Mouse (Mus musculus) CD4-positive helper T cell, adult 2 months (primary cell): ENCODE measurements around the gene Cacng4.
A peak's percentile ranks its signal among the peaks of the same experiment; 100 is the strongest.

Experiments used
- DNase-seq: peaks from one replicate; pipeline ENCODE4 v3.0.0-alpha.2; 2012; ENCODE audit warnings: low read depth, missing footprints, low spot score

Gene Cacng4

DNA sequence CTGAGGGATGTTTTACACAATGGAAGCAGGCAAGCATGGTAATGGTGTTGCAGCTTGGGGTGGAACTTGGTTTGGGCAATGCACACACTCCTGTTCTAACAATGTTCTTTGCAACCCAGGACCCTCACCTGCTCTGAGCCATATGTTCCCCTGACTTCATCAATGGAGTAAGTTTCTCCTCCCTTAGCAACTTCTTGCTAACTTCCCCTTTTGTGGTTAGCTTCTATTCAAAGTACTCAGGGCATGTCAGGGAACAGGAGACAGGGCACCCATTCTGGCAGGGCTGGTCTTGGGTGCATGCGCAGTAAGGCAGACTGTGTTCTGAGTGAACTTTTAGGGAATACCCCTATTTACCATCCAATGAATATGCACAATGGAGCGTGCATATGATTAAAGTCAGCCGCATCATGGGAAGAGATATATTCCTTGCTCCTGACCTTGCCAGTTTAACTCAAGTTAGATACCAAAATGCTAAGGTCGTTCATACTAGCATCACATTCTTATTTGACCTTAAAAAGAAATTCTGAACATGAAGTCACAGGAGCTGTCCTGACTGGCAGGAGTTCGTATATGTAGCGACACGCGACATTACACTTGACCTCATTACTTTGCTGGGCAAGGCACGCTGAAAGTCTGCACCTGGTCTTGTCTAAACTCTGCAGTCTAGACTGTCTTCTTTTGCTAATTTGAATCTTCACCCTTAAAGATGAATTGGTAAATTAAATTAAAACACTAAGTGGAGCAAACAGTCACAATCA lies 73.9 kb downstream of the Cacng4 start:
- no peak for DNase-seq

DNA sequence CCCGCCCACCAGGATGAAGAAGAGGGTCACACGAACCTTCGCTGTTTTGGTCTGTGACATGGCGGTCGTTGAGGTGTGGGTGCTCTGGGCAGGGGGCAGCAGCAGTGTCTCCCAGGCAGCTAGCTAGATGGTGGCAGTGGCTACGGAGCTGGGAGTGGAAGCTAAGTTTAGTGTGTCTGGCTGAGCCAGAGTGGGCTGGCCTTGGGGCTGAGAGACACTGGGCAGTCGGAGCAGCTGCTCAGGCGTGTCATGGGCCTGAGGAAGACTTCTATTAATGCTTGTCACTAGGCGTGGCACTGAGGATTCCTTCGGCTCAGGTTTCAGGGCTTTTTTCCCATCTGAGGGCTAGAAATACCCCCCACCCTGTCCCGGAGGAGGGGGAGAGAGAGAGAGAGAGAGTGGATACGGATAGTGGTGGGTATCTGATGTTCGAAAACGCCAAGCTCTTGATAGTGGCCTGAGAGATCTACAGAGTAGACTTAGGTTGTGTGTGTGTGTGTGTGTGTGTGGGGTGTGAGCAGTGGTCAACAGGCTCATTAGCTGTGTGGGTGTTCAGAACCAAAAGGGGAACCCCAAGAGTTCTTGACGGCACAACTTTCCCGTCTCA lies 77.9 kb downstream of the Cacng4 start, which contains the start of gene Cacng1:
Cacng1 (minus strand) TSS at position 191 of the 607 bp plus-strand sequence.
- DNase-seq, result no peak

DNA sequence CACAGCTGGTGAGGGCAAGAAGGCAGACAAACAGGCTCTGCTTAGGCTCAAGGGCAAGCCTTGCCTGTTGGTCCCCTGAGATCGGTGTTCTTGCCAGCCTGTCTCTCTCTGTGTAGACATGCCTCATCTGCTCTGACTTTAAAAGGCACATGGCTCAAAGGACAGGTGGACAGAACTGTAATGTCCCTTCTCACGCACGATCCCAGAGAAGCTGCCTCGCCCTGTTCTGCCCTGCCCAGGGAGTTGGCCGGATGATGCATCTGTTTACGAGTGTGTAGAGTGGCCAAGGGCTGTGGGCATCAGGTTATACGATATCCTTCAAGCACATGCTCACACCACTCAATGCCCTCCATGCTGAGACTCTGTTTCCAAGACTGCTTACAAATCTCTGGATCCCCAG lies 80.0 kb downstream of the Cacng4 start:
- no peak for DNase-seq

DNA sequence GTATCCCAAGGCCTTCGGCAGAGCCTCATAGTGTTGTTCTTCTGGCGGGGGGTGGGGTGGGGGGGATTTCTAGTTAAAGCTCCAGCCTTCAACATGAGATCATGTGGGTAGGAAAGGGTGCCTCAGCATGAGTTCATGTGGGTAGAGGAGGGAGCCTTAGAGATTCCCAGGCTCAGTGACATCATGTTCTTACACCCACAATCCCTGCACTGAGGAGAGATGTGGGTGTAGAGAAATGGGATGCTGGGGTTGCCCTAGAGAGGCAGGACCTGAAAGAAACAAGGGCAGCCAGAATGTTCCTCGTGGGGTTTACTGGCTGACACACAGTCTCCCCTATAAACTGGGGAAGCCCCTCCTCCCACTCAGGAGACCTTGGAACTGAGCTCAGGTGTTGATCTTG lies 84.0 kb downstream of the Cacng4 start:
- DNase-seq, result no peak

DNA sequence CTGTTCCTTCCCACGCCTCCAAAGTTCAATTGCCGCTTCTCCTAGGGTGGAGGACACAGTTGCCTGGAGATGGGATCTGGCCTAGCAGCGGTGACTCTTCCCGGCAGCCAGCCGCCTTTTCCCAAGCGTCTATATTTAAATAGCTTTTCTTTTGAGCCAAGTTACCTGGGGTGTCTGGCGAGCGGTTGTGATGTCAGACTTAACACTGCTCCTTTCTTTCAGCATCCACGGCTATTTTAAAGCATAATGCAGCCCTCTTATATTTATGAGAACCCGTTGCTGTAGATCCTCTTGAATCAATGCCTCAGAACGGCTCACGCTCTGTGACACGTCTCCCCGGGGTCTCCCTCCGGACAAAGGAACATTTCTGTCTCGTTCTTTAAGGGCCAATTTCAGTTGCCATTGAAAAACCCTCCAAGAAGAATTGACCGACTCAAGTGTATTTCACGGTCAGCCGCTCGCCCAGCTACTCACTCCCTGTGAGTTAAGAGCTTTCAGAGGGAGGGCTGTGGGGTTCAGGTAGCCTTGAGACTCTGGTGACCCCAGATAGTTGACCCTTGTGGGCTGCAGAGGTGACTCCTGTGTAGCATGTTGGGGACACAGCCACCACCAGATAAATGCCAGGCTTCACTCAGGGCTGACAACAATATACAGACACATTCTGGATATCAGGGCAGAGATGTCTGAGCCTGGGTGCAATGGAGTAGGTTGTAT lies 86.3 kb downstream of the Cacng4 start:
- no peak for DNase-seq

DNA sequence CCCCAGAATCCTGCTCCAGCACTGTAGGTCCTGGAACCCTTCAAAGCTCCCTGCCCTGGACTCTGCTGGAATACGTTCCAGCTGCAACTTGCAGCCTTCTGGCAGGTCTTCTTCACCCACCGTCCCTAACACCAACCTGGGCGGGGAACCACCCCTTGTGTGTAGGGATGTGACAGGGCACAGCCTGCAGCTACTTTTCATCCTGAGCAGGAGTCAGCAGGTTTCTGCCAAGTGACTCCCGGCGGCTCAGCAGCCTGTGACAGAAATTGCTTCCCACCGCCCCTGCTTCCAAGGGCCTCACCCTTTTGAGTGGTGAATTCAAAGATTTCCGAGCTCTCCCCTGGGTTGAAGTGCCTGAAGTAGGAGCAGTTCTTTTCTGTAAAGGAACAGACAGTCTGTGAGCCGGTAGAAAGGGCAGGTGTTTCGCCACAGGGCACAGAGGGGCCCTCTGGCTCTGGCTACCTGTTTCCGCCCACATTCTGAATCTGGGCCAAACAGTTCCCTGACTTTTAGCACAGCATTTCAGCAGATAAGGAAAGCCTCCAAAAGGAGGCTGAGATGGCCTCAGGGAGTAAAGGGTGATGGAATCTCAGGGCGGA lies 88.8 kb downstream of the Cacng4 start:
- DNase-seq, result no peak

DNA sequence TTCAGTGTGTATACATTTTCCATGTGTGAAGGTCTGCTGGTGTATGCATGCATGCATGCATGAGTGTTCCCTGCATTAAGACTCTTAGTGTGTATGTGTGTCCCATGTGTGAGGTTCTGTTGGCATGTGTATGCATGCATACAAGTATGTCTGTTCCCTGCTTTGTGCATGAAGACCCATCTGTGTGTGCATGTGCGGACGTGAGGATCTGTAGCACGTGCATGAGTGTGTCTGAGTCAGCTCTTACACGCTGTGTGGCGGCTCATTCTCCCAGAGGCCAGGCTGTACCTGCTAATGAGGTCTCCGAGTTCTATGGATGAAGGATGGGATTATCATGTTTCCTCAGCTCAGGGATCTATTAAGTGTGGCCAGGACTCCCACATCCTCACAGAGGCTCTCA lies 89.3 kb downstream of the Cacng4 start:
- DNase-seq, result no peak

DNA sequence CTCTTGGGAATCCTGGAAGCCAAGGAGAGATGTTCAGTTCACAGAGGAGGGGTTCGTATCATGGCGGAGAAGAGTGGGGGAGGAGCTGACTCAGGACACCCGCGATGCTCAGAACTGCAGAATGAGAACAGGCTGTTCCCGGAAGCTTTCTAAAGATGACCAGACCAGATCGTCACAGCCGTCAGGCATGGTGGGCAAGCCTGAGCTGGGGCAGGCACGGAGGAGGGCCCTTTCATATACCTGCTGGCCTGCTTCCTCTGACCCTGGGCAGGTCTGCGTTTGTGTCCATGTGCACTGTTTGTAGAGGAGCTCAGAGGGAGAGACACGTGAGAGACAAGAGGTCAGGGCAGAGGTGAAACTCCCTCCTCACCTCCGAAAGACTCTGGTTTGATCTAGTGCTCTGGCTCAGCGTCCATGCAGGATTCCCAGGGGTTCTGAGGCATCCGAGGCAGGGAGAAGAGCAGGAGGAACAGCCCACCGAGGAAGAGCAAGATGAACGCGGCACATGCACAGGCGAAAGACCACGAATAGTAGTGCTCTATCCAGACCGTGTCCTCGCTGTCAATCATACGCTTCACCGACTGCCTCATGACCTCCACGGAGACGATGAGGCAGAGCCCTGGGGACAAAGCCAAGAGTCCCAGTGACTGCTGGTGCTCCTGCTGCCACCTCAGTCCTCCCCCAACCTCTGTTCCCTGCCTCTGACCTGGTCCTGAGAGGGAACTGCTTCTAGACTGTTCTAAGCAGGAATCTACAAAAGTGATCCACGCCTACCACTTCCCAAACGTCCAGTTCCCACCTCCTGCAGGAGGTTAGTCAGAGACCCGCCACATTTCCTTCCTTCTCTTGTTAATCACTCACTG lies 90.9 kb downstream of the Cacng4 start:
- no peak for DNase-seq

DNA sequence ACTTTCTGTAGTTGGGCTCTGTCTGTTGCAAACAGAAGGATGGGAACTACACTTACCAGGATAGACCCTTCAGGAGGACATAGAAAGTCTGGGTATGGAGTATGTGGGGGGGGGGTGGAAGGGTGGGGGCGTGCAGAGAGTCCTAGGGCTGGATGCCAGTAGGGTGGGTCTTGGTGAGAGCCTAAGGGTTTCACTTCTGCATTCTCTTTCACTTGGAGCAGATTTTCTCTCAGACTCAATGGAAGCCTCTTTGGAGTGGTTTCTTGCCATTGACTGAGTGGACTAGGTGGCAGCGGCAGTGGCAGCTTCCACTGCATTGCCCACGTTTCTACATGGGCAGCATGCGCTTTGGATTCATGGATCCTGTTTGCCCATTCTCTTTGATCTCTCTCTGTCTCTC lies 94.4 kb downstream of the Cacng4 start:
- no peak for DNase-seq

DNA sequence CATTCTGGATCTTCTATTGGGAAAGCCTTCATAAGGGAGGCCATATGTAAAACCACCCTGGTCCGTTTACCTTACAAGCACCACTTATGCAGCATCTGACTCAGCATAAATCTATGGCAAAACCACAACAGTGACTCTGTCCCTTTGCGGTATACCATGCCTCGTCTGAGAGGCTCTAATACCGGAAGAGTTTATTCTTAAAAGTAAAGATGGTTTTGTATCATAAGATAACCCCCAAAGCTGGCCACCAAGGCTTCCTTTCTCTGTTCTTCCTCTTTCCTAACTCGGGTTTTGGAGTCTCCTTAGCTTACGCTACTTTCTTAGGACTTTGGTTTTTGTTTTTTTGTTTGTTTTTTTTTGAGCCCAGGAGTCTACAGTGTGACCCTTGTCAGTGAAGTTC lies 101.0 kb downstream of the Cacng4 start:
- DNase-seq, result peak; percentile 49

DNA sequence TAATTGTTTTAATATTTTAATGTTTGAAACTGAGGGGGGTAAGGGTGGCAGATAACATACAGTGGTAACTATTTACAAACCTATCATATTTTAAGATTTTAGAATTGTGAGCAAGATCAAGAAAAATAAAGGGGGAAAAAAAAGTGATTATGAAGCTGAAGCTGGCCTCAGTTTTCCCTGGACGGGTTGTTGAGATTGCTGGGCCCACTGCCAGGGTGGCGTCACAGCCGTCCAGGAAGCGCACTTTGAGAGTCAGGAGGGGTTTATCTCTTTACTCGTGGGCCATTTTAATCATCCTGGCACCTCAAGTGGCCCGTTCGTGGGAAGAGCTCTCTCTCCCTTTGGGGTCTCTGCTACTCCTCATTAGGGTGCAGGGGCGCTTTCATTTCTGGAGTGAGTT lies 102.8 kb downstream of the Cacng4 start:
- DNase-seq, result no peak

DNA sequence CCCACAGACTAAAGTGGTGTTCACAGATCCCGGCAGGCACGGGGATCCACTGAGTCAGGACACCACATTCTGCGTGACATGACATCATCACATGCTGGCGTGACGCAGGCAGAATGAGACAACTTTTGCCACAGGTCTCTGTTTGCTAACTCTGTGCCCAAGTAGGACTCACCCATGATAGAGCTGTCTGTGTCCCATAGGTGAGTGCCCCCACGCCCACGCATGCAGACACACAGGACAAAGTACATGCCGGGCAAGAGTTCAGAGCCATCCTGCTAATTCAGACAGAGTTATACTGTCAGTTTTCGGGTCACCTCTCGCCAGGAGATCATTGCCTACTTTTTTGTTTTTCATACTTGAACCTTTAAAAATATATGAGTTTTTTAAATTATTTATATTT lies 105.9 kb downstream of the Cacng4 start:
- no peak for DNase-seq

DNA sequence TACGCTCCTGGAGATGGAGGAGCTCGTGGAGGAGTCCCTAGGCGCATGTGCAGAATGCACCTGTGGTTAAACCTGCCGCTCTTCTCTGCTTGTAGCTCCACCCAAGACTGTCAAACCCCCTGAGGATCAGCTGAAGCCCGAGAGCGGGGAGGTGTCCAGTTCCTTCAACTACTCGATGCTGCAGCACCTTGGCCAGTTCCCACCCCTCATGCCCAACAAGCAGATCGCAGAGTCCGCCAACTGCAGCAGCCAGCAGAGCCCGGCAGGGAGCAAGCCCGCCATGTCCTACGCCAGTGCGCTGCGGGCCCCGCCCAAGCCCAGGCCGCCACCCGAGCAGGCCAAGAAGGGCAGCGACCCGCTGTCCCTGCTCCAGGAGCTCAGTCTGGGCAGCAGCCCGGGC lies 108.1 kb downstream of the Cacng4 start:
- DNase-seq, result no peak

DNA sequence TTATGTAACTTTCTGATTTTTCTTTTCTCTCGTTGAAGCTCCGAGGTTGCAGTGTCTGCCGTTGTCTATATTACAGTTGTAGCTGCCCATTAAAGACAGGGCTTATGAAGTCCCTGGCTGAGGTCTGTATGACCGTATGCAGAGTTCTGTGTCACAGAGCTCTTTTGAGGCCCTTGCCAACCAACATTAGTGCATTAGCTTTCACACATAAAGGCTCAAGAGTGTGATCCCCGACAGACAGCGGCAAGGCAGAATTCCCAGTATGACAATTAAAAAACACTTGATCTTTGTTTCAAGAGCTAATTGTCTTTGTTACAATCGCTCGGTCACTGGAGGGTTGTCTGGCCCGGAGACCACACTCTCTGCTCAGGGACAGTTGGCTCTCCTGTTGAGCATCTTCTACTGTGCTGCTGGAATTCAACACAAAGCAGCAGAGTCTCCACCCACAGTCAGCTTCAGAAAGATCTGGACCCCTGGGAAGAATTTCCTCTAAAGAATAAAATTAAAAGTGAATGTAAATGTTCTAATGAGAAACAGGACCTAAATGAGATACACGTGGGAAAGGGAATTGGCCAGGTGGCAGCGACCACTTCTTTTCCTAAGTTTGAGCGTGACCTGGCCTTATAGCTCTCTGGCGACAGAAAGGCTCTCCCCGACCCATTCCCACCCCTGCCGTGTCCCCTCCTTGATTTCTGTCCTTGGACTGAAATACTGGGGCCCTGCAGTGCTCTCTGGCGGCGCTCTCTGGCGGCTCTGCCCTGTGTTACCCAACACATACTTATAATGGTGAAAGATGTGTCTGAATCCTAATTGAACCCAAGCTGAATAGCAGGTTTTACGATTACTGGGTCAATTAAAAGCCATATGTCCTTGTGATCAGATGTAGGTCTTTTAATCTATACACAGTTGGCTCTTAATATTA lies 110.6 kb downstream of the Cacng4 start:
- DNase-seq, result no peak

DNA sequence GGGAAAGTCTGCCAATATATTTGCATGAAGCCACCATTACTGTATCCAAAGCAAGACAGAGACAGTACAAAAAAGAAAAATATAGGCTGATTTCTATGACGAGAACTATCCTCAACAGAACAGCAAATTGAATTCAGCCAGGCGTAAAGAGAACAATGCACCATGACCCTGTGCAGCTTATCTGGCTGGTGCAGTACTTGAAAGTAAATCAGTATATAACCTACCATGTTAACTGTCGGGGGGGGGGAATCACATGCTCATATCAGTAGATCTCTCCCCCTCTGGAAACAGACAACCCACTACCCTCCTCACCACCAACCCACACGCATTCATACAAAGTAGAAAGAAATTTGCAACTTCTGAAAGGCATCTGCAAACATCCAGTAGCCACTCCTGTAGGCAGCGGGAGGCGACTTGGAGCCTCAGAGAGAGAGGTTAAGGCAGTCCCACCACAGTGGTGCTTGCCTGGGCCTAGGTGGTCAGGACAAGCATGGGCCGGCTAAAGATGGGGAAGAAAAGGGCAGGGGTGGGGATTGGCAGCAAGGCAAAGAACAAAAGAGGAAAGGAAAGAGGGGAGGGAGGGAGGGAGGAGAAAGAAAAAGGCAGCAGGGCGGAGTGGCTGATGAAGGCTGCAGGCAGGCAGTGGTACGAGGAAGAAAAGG lies 111.5 kb downstream of the Cacng4 start:
- DNase-seq, result no peak
